Mouse (Mus musculus) gastrocnemius, postnatal 4 days (tissue): ENCODE data around the gene Dffb. TPM values are rescaled to one million over a fixed set of nuclear protein-coding genes. Genes with fewer than 3 reads are reported as not detected.

Source experiments
- total RNA-seq, 2 experiments: library from RNA; stranded (reverse); gene quantifications; 2 replicates each; pipeline ENCODE4 v1.2.3; 2021

Gene Dffb
- total RNA-seq, 2 experiments from 2014 or later = 5.8 to 7.9 TPM

Other genes starting within 250 kb of the Dffb start
- gene A430005L14Rik, start 17.9 kb downstream of the Dffb start, total RNA-seq = 10 to 100 TPM; 14.3 to 16.7 TPM
- 10 to 100 TPM; 15.7 to 15.9 TPM for gene Cep104, start 68 bp upstream of the Dffb start, total RNA-seq
- gene Lrrc47, start 36.6 kb upstream of the Dffb start, total RNA-seq = 10 to 100 TPM; 38.6 to 40.1 TPM
- gene Smim1, start 51.1 kb upstream of the Dffb start, total RNA-seq = 10 to 100 TPM; 27.2 to 37.8 TPM
- not detected for gene Ccdc27, start 67.6 kb upstream of the Dffb start, total RNA-seq
- gene Trp73, start 165.1 kb upstream of the Dffb start, total RNA-seq = under 1 TPM in 1 of 2 experiments, not detected in 1; 0.23 TPM
- gene Wrap73, start 167.2 kb upstream of the Dffb start, total RNA-seq = 10 to 100 TPM; 15.4 to 20.5 TPM
- gene Tprgl, start 185.5 kb upstream of the Dffb start, total RNA-seq = 10 to 100 TPM; 81.6 to 88.5 TPM
- 10 to 100 TPM; 11.3 to 11.6 TPM for gene Megf6, start 195.6 kb upstream of the Dffb start, total RNA-seq